Mouse (Mus musculus) testis, adult 2 months (tissue): ENCODE results near the gene Tysnd1. TPM values are rescaled to one million over a fixed set of nuclear protein-coding genes. Genes with fewer than 3 reads are reported as not detected.

ENCODE experiments used
- H3K27ac ChIP-seq: fragments of 200-500 bp; 2 replicates; pipeline ENCODE4 v1.5.1; 2012; ENCODE audit warnings: low read depth, low read length; ENCODE audit not compliant: control insufficient read depth, insufficient read depth
- H3K27me3 ChIP-seq: fragments of 200-500 bp; 2 replicates; pipeline ENCODE4 v1.6.1; 2012; ENCODE audit warnings: mild to moderate bottlenecking, low read length, moderate library complexity; ENCODE audit not compliant: control insufficient read depth, insufficient read depth
- H3K36me3 ChIP-seq: fragments of 200-500 bp; 2 replicates; pipeline ENCODE4 v1.6.1; 2012; ENCODE audit warnings: mild to moderate bottlenecking, low read length; ENCODE audit not compliant: control insufficient read depth, insufficient read depth
- H3K4me1 ChIP-seq: fragments of 200-500 bp; 2 replicates; pipeline ENCODE4 v1.6.1; 2012; ENCODE audit warnings: low read length; ENCODE audit not compliant: control insufficient read depth, insufficient read depth
- H3K4me3 ChIP-seq: fragments of 200-500 bp; 2 replicates; pipeline ENCODE4 v1.5.1; 2012; ENCODE audit warnings: low read depth, mild to moderate bottlenecking, low read length, moderate library complexity, mixed read lengths; ENCODE audit not compliant: control insufficient read depth
- CTCF ChIP-seq: fragments of 200-500 bp; IDR thresholded peaks from 2 replicates; pipeline ENCODE4 v1.5.1; 2012; ENCODE audit warnings: low read depth, mild to moderate bottlenecking, inconsistent platforms, low read length, moderate library complexity; ENCODE audit not compliant: control insufficient read depth, insufficient read depth, insufficient replicate concordance
- POLR2A ChIP-seq: fragments of 200-500 bp; IDR thresholded peaks from 2 replicates; pipeline ENCODE4 v1.6.1; 2012; ENCODE audit warnings: low read depth, mild to moderate bottlenecking, inconsistent platforms, low read length, moderate library complexity; ENCODE audit not compliant: control insufficient read depth
- polyA plus RNA-seq: library from polyadenylated mRNA; depleted of rRNA; stranded (reverse); fragments of >200 nt; gene quantifications from 2 replicates; pipeline ENCODE4 v1.2.3, GENCODE M21; 2012; rRNA removed

The Tysnd1 gene
- polyA plus RNA-seq, 1 experiment: 16.3 TPM

- H3K36me3 ChIP-seq: no peaks in the 10 kb centered on the region
- H3K27ac ChIP-seq: no peak overlapping the region
- H3K4me1 ChIP-seq: no peaks in the 10 kb centered on the region
- TF ChIP-seq POLR2A (no peak), CTCF (no peak)
- H3K4me3 ChIP-seq: no peak overlapping the region
- no peaks in the 10 kb centered on the region for H3K27me3 ChIP-seq
Observed at GRCm38 (mm10) chr10:61747302-61747701, 52.0 kb downstream of the Tysnd1 start.

GRCm38 (mm10) chr10:61750014-61750413 lies 54.7 kb downstream of the Tysnd1 start:
- Histone ChIP-seq H3K27ac (no peak overlapping the region), H3K4me1 (peaks cover 2% of the 10 kb centered on the region; the same call in 1 of the 2 replicates), H3K36me3 (no peaks in the 10 kb centered on the region), H3K27me3 (no peaks in the 10 kb centered on the region), H3K4me3 (no peak overlapping the region)
- no peak for TF ChIP-seq POLR2A
- TF ChIP-seq CTCF: no peak

GRCm38 (mm10) chr10:61751534-61752219 lies 56.4 kb downstream of the Tysnd1 start:
- TF ChIP-seq POLR2A (no peak), CTCF (no peak)
- H3K36me3 ChIP-seq: no peaks in the 10 kb centered on the region
- no peak overlapping the region for H3K4me3 ChIP-seq
- peaks cover 3% of the 10 kb centered on the region for H3K4me1 ChIP-seq
- no peaks in the 10 kb centered on the region for H3K27me3 ChIP-seq
- no peak overlapping the region for H3K27ac ChIP-seq

Other genes with a start within 250 kb of the Tysnd1 start
- gene Eif4ebp2, start 242.9 kb upstream of the Tysnd1 start, polyA plus RNA-seq: 31.4 and 33.7 TPM in 2 replicates
- 3.3 and 3.6 TPM in 2 replicates for gene Lrrc20, start 219.7 kb upstream of the Tysnd1 start, polyA plus RNA-seq
- gene Npffr1, start 100.0 kb upstream of the Tysnd1 start, polyA plus RNA-seq: 0.62 and 0.71 TPM in 2 replicates
- 11.3 and 11.5 TPM in 2 replicates for gene Ppa1, start 47.0 kb upstream of the Tysnd1 start, polyA plus RNA-seq
- gene Sar1a, start 15.2 kb upstream of the Tysnd1 start, polyA plus RNA-seq: 88.5 and 101 TPM in 2 replicates
- gene Aifm2, start 19.7 kb downstream of the Tysnd1 start, polyA plus RNA-seq: 23.0 and 28.8 TPM in 2 replicates
- 2.8 and 3.8 TPM in 2 replicates for gene H2afy2, start 88.6 kb downstream of the Tysnd1 start, polyA plus RNA-seq